Mouse (Mus musculus) erythroid progenitor cell, adult 5-6 weeks (primary cell): ENCODE data around the gene Insl6. TPM values are rescaled to one million over a fixed set of nuclear protein-coding genes. Genes with fewer than 3 reads are reported as not detected.

Experiments used
- ATAC-seq: replicated peaks from 2 replicates; pipeline ENCODE4 v1.8.0; 2016; ENCODE audit warnings: moderate number of reproducible peaks, mild to moderate bottlenecking, moderate TSS enrichment, inconsistent platforms; ENCODE audit not compliant: poor library complexity, low FRiP score, severe bottlenecking
- total RNA-seq, 2 experiments: library from RNA; stranded (forward) in 1 of 2; stranded (reverse) in 1 of 2; fragments of 150-400 nt in 1 of 2; fragments of 186-747, 209-891 nt in 1 of 2; gene quantifications; 2 replicates each; pipeline versions ENCODE4 v1.2.3 to v1.2.4; 2015 to 2017; ENCODE audit warnings: low replicate concordance in 2 of 2

The Insl6 gene
- total RNA-seq, 2 experiments from 2014 or later, result 3.4 TPM; not detected in 1

DNA sequence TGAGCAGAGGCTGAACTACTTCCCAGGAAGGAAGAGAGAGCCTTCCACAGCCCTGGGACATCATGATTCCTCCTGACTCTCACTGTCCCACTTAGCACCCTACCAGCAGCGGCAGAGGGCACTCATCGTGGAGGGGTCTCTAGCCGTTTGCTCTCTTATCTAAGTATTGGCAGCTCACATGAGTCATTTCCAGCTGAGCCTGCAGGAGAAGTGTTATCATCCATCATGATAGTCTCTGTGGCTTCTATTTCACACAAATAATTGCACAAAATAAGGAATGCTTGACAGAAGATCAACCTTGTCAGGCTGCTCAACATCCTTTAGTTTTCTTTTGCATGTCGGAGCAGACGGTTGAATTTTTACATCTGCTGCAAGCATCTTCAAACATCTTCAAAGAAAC is 35.1 kb upstream of the Insl6 start:
- ATAC-seq, result no peak

DNA sequence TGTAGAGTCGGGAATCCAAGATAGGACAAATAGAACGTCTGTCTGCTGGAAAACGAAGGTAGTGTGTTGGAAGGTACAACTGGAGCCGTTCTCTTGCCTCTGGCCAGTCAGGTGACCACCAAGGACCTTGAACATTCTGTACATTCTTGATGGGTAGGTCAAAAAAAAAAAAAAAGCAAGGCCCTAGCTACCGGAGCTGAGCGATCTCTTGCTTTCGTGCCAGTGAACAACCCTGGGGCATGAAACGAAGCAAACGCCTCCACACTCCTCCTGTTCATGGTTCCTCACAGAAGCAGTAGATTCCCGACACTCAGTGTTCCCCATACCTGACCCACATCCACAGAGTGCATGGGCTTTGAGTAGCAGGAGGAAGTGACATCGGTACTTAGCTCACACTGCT is 31.1 kb upstream of the Insl6 start:
- no peak for ATAC-seq

DNA sequence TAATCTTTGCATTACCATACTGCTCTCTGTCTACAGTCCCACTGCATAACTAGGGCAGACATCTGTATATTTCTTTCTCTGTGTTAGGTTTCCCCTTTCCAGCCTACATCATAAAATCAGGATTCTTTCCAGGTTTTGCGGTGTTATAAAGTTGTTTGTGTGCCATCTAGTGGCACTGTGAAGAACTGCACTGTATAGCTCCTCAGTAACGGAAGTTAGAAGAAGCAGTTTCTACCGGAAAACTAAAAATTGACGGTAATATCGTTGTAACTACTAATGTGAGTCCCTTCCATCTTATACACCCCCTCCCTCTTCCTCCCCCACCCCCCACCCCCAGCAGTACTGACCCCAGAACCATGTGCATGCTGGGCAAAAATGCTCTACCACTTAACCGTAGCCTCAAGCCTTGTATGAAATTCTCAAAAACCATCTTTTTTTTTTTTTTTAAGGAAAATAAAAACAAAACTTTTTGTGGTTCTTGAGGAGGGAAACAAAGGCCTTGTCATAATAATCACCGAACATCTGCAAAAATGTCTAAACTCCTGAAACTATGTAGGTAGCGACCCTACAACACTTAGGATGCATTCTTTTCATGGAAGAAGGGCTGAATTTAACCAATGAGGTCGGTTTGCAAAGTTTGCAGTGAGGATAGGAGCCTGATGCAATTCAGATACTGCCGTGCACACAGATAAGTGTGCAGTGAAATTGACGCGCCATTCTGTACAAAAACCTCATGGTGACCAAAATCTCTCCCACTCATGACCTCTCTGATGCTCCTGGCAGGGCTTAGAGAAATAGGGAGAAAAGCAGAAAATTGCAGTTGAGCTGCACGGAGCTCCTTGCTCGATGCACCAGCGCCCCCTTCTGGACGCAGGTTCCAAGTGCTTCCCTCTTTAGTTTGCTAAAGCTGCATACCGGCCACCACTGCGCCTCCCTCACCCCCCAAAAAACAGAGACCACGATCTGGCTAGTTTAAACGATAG is 30.0 kb upstream of the Insl6 start:
- ATAC-seq, result peak; percentile 93

DNA sequence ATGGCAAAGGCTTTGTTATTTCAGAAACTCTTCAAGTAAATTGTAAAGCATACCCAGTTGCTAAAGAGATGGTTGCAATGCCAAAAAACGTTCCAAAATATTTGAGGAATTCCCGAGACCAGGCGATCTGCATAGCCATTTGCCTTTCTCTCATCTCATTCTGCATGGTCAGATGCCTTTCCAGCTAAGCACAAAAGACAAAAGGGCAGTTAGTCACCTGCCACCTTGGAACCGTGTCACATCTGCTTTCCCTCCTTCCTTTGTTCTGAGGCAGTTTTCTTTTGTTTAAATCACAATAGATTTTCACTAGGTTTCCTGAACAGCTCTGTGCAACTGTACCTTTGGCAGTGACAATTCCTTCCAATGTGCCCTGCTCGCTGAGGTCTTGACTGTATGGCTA is 25.8 kb upstream of the Insl6 start:
- ATAC-seq, result no peak

DNA sequence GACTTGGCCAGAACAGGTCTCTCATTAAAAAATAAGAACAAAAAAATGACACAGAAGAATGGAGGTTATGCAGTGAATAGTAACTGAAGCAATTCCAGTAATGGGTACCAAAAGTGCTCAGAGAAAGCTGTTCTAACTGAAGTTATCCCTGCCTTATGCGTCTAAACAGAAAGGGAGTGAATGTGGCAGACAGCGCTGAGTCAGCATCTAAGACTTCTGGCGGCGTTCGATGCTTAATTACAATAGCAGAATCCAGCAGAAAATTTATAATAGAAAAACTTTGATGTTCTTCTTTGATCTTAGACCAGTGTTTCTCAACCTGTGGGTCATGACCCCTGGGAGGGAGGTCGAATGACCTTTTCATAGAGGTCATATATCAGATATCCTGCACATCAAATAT is 20.5 kb upstream of the Insl6 start:
- ATAC-seq, result no peak

DNA sequence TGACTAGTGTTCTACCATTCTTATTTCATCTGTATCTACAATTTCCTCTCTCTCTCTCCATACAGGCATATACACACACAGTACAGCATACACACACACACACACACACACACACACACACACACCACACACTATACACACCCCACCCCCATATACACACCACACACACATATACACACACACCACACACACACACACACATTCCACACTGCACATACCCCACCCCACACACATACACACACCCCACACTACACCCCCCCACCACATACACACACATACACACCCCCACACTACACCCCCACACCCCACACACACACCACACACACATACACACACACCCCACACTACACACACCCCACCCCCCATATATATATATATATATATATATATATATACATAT is 19.7 kb upstream of the Insl6 start:
- no peak for ATAC-seq

DNA sequence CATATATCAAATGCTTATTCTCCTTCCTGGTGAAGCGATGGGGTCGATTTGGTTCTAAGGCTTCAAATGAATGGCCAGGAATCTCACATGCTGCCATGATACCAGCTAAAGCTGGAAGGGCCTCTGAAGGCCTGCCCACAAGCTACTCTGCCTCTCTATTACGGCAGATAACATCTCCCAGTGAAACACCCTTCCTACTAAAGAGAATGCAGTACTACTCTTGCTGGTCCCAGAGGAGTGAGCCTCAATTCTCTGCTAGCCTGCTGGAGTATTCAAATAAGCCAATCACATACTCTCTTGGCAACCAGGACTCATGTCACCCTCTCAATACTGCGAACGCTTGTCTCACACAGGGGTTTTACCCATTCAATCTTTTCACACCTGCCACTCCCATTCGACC is 17.1 kb upstream of the Insl6 start:
- no peak for ATAC-seq

DNA sequence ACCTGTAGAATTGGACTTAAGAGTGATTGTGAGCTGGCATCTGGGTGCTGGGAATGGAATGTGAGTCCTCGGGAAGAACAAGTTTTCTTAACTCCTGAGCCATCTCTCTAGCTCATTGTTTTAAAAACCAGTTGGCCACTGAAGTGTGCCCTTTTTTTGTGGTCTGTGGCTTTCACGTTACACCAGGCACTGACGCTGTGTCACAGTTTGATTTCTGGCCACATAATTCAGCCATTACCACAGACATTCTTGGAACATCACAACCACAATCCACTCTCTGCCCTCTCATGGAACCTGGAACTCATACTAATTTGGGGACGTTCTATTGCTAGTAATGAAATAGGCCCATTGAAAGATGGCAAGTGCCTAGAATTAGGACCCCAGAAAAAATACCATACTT is 15.9 kb upstream of the Insl6 start:
- ATAC-seq, result no peak

DNA sequence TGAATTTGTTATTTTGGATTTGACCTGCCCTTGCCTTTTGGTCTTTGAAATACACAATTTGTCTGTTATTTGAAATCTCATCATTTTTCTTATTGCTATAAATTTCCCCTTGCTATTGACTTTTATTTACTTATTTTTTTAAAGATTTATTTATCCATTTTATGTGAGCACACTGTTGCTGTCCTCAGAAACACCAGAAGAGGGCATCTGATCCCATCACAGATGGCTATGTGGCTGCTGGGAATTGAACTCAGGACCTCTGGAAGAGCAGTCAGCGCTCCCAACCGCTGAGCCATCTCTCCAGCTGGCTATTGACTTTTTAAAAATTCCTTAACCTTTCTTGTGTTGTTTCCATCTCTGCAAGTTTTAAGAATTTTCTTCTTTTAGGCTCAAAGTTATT is 11.5 kb upstream of the Insl6 start:
- ATAC-seq, result no peak

DNA sequence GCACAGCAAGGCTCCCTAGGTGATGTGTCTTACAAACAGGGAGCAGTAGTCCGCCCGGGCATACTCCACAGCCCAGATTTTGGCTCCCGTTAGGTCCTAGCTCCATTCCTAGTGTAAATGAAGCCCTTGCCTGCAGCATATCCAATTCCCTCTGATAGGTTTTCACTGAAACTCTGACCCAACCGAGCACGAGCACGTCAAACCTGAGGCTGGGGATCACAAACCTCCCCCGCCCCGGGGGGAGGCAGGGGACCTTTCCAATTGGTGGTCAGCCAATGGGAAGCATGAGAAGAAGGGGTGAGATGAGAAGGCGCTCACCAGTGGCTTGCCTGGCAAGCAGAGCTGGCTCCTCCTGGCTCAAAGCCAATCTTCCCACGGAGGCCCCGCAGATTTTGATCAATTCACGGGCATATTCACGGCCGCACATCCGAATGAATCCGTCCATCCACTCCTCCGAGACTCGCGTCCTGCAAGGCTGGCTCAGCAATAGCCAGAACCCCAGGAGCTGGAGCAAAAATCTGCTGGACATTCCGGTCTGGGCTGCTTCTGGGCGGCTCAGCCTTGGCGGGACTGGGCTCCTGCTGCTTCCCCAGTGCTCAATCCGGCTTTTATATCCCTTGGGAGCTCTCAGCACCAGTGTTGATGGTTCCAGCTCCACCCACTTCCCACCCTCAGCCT is 9.1 kb upstream of the Insl6 start, which contains the start of gene Rln1:
Gene Rln1, minus strand, starts transcription at position 603 of the 678 bp plus-strand sequence.
- ATAC-seq, result no peak

DNA sequence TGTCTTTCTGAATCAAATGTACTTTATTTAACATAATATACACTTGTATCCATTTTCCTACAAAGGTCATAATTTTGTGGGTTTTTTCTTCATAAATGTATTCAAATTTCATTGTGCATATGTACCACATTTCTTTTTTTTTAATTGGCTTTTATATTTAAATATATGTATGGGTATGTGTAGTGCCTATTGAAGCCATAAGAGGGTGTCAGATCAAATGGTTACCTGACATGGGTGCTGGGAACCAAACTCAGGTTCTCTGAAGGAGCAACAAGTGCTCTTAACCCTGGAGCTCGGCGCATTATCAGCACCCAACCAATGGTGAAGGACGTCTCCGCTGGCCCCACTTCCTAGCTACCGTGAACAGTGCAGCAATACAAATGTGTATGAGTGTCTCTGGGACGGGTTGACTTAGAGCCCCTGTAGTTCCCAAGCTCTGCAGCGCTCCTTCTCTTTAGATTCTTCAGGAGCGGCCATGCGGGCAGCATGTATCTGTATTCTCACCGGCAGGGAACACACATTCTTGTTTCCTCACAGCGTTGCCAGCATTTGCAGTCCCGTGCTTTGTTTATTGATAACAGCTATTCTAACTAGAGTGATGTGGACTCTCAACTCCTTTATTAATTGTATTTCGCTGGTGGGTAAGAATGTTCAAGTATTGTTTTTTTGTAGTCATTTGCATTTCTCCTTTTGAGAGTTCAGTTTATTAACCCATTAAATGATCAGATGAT is 1.8 kb upstream of the Insl6 start:
- no peak for ATAC-seq

DNA sequence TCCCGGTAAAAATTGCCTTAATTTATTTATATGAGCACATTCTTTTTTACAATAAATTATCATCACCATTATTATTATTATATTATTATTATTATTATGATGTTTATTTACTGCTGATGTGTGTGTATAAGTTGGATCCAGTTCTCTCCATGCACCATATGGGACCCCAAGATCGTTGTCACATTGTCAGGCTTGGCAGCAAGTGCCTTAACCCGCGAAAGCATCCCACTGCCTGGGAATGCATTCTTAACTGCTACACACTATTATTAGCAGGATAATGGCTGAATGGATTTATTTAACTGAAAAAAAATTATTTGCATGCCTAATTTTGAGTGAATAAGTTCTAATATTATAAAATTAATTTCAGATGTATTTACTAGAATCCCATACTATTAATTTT is 1.2 kb upstream of the Insl6 start:
- ATAC-seq, result no peak

DNA sequence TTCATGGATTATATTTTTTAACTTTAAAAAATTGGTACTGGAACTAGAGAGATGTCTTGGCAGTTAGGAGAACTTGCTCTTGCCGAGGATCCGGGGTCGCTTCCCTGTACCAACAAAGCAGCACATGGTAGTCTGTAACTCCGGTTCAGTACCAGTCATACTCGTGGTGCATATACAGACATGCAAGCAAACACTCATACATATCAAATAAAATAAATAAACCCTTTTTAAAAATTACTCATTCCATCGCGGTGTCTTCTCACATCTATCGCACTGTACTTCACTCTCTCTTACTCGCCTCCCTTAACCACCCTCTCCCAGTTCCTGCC is 660 bp upstream of the Insl6 start:
- no peak for ATAC-seq

DNA sequence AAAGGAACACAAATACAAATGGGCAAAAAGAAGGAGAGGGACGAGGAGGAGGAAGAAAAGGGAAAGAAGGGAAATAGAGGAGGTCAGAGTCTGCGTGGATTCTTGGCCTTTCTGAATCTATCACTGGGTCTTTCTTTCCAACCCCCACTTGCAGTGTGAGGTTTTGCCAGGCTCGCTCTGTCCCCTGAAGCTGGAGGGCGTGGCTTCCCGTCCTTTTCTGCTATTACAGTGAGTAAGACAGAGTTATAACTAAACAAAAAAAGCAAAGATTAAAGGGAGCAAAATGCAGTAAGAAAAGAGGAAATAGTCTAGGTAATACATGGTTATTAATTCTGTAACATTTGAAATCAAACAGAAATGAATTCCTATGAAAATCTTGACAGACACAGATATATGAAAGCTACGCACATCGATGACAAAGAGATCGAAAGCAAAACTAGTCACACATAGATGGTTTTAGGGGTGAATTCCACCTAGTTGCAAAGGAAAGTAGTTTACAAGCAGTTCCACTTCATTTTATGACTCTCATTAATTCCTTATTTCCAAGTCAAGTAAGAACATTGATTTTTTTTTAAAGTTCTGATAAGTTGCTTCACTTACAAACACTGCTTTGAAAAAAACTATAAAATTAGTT is 1.6 kb downstream of the Insl6 start:
- peak; percentile 64 for ATAC-seq

DNA sequence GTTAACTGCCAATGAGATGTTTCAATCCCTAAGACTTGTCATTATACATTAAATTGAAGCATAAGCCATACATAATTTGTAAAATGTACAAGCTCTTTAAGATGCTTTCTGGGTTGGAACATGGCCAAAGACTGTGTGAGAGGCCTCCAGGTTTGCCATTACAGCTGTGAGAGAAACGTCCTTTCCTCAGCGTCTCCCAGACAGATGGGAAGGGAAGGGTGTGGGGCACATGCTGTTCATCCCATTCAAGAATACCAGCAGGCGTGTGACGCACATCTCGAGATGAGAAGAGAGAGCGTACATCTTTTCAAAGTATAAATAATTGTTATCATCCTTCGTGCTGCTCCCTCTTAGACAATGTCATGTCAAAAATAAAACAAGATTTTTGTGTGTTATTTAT is 12.5 kb downstream of the Insl6 start:
- ATAC-seq, result no peak

DNA sequence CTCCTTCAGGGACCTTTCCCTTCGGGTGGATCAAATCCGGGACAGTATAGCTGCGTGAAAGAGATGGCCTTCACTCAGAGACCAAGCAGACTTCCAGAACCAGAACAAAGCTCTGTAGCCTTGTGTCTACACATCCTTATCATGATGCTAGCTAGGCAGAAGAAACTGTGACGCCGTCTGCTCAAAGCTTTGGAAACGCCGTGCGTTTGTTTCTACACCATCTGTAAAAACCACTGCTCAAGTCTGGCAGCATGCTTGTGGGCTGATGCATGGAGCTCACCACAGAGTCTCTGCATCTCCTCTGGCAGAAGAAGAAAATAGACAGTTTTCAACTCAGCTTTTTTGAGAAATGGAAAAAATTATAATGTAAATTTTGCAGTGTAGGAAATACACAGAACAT is 13.4 kb downstream of the Insl6 start:
- ATAC-seq, result no peak

DNA sequence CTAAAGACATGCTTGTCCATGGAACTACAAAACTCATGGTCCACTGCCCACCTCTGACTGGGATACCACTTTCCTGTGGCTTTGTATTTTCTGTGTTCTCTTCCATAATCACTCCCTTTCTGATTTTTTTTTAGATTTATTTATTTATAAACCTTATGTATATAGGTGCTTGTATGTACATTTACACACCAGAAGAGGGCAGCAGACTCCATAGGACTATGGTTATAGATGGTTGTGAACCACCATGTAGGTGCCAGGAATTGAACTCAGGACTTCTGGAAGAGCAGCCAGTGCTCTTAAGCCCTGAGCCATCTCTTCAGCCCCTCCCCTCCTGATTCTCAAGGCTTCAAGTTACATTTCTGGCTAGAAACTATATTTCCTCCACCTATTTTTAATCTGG is 16.3 kb downstream of the Insl6 start:
- ATAC-seq, result no peak

DNA sequence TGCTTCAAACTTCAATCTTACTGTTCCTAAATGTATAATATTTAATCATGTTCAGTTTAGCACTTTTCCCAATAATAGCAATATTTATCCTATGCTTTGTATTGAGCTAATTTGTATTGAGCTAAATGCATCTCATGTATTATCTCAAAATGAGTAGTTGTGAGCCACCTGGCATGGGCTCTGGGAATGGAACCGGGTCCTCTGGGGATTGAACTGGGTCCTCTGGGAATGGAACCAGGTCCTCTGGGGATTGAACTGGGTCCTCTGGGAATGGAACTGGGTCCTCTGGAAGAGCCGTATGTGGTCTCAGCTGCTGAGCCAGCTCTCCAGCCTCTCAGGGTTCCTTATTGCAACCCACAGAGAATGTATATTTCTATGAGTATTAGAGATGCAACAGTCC is 23.0 kb downstream of the Insl6 start:
- ATAC-seq, result no peak

DNA sequence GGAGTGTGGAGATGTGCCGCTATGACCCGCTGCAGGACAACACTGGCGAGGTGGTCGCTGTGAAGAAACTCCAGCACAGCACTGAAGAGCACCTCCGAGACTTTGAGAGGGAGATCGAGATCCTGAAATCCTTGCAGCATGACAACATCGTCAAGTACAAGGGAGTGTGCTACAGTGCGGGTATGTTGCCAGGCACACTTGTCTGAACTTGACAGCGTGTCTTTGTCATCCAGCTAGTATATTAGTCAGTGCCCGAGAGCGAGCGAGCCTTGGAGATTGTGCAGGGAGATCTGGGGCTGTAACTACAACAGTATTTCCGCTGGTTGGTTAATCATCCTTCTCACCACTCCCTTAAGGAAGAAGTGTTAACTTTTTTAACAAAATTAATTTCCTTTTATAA is 24.2 kb downstream of the Insl6 start:
- no peak for ATAC-seq

DNA sequence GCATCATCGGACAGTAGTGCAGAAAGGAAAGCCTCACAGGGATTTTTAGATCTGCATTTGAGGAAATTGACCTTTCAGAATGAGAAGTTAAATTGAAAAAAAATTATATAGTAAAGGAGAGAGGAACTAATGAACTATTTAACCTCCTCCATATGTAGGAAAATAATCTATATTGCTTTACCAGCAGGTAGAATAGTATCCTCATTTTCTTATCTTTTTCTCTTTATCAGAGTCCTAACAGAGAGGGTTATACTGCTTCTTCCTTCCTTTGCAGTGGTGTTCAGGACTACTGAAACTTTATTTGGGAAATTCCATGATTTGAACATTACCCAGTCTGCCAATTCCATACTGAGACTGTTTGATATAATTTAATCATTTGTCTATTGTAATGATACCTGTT is 27.8 kb downstream of the Insl6 start:
- ATAC-seq, result no peak
